Mouse (Mus musculus): ENCODE measurements around the gene Sirt4. TPM values are rescaled to one million over a fixed set of nuclear protein-coding genes. Genes with fewer than 3 reads are reported as not detected.

The Sirt4 gene
- polyA plus RNA-seq (2011; ENCODE audit: insufficient read depth, insufficient read length, low read depth, missing spikeins): 22.2 and 28.3 TPM in 2 replicates

- Histone ChIP-seq H3K27me3 (ENCODE audit: control insufficient read depth, insufficient read depth, low read length, poor library complexity, severe bottlenecking) (no peaks in the 10 kb centered on the region), H3K27ac (ENCODE audit: insufficient read depth, low read length) (peak within 1 kb of the TSS; percentile 88), H3K9ac (ENCODE audit: low read depth, poor library complexity, severe bottlenecking) (peak within 1 kb of the TSS; percentile 76), H3K36me3 (ENCODE audit: control insufficient read depth, insufficient read depth, low read length, poor library complexity, severe bottlenecking) (no peaks in the 10 kb centered on the region), H3K9me3 (replicated peaks; ENCODE audit: control insufficient read depth, insufficient read depth, low read length, poor library complexity, severe bottlenecking) (no peaks in the 10 kb centered on the region), H3K4me3 (ENCODE audit: low read depth, low read length) (peak within 1 kb of the TSS; percentile 94), H3K4me1 (ENCODE audit: control insufficient read depth, insufficient read depth, low read length) (no peaks in the 10 kb centered on the region)
- TF ChIP-seq CTCF (IDR thresholded peaks at IDR 0.05; ENCODE audit: low read depth, low read length) (no peak), EP300 (IDR thresholded peaks at IDR 0.05; ENCODE audit: insufficient read depth, low read depth, low read length) (0 out of 2 replicates have a peak, but pooled peaks have one; percentile 34), POLR2A (IDR thresholded peaks at IDR 0.05; ENCODE audit: insufficient read depth, low read length) (peak; percentile 73)
These were observed at the start of gene Sirt4 for GRCm38 (mm10) chr5:115483947-115484920. Sirt4 (minus strand) TSS chr5:115484725.

GRCm38 (mm10) chr5:115531671-115532270 is 47.2 kb upstream of the Sirt4 start:
- H3K4me3 ChIP-seq (ENCODE audit: low read depth, low read length): peak overlapping the region; percentile 6
- TF ChIP-seq CTCF (IDR thresholded peaks at IDR 0.05; ENCODE audit: low read depth, low read length) (no peak), POLR2A (IDR thresholded peaks at IDR 0.05; ENCODE audit: insufficient read depth, low read length) (no peak), EP300 (IDR thresholded peaks at IDR 0.05; ENCODE audit: insufficient read depth, low read depth, low read length) (no peak)
- H3K36me3 ChIP-seq (ENCODE audit: control insufficient read depth, insufficient read depth, low read length, poor library complexity, severe bottlenecking): no peaks in the 10 kb centered on the region
- no peaks in the 10 kb centered on the region for H3K27me3 ChIP-seq (ENCODE audit: control insufficient read depth, insufficient read depth, low read length, poor library complexity, severe bottlenecking)
- H3K9ac ChIP-seq (ENCODE audit: low read depth, poor library complexity, severe bottlenecking): 0 out of 2 replicates have a peak overlapping the region, but pooled peaks have one; percentile 12
- peaks cover 16% of the 10 kb centered on the region for H3K4me1 ChIP-seq (ENCODE audit: control insufficient read depth, insufficient read depth, low read length)
- no peaks in the 10 kb centered on the region for H3K9me3 ChIP-seq (replicated peaks; ENCODE audit: control insufficient read depth, insufficient read depth, low read length, poor library complexity, severe bottlenecking)
- peak overlapping the region; percentile 2; the same call in 1 of the 2 replicates for H3K27ac ChIP-seq (ENCODE audit: insufficient read depth, low read length)

- Histone ChIP-seq H3K4me1 (ENCODE audit: control insufficient read depth, insufficient read depth, low read length) (peaks cover 12% of the 10 kb centered on the region), H3K9ac (ENCODE audit: low read depth, poor library complexity, severe bottlenecking) (no peak overlapping the region)
These were observed 45.9 kb upstream of the Sirt4 start for GRCm38 (mm10) chr5:115530447-115530809.

GRCm38 (mm10) chr5:115529742-115530446 is 45.4 kb upstream of the Sirt4 start:
- Histone ChIP-seq H3K27ac (ENCODE audit: insufficient read depth, low read length) (no peak overlapping the region), H3K9ac (ENCODE audit: low read depth, poor library complexity, severe bottlenecking) (no peak overlapping the region)
- TF ChIP-seq CTCF (IDR thresholded peaks at IDR 0.05; ENCODE audit: low read depth, low read length): no peak
- TF ChIP-seq EP300 (IDR thresholded peaks at IDR 0.05; ENCODE audit: insufficient read depth, low read depth, low read length): no peak
- no peak for TF ChIP-seq POLR2A (IDR thresholded peaks at IDR 0.05; ENCODE audit: insufficient read depth, low read length)

More at GRCm38 (mm10) chr5:115530447-115530809, 45.9 kb upstream of the Sirt4 start:
- Histone ChIP-seq H3K27me3 (ENCODE audit: control insufficient read depth, insufficient read depth, low read length, poor library complexity, severe bottlenecking) (no peaks in the 10 kb centered on the region), H3K4me3 (ENCODE audit: low read depth, low read length) (no peak overlapping the region), H3K27ac (ENCODE audit: insufficient read depth, low read length) (no peak overlapping the region), H3K36me3 (ENCODE audit: control insufficient read depth, insufficient read depth, low read length, poor library complexity, severe bottlenecking) (no peaks in the 10 kb centered on the region), H3K9me3 (replicated peaks; ENCODE audit: control insufficient read depth, insufficient read depth, low read length, poor library complexity, severe bottlenecking) (no peaks in the 10 kb centered on the region)
- TF ChIP-seq EP300 (IDR thresholded peaks at IDR 0.05; ENCODE audit: insufficient read depth, low read depth, low read length): no peak
- no peak for TF ChIP-seq POLR2A (IDR thresholded peaks at IDR 0.05; ENCODE audit: insufficient read depth, low read length)
- TF ChIP-seq CTCF (IDR thresholded peaks at IDR 0.05; ENCODE audit: low read depth, low read length): no peak

GRCm38 (mm10) chr5:115529364-115529741 is 44.8 kb upstream of the Sirt4 start:
- Histone ChIP-seq H3K27me3 (ENCODE audit: control insufficient read depth, insufficient read depth, low read length, poor library complexity, severe bottlenecking) (no peaks in the 10 kb centered on the region), H3K27ac (ENCODE audit: insufficient read depth, low read length) (no peak overlapping the region), H3K9me3 (replicated peaks; ENCODE audit: control insufficient read depth, insufficient read depth, low read length, poor library complexity, severe bottlenecking) (no peaks in the 10 kb centered on the region), H3K36me3 (ENCODE audit: control insufficient read depth, insufficient read depth, low read length, poor library complexity, severe bottlenecking) (no peaks in the 10 kb centered on the region), H3K4me1 (ENCODE audit: control insufficient read depth, insufficient read depth, low read length) (peaks cover 8% of the 10 kb centered on the region), H3K4me3 (ENCODE audit: low read depth, low read length) (no peak overlapping the region), H3K9ac (ENCODE audit: low read depth, poor library complexity, severe bottlenecking) (no peak overlapping the region)
- TF ChIP-seq CTCF (IDR thresholded peaks at IDR 0.05; ENCODE audit: low read depth, low read length) (no peak), EP300 (IDR thresholded peaks at IDR 0.05; ENCODE audit: insufficient read depth, low read depth, low read length) (no peak), POLR2A (IDR thresholded peaks at IDR 0.05; ENCODE audit: insufficient read depth, low read length) (no peak)

More at GRCm38 (mm10) chr5:115529742-115530446, 45.4 kb upstream of the Sirt4 start:
- peaks cover 11% of the 10 kb centered on the region for H3K4me1 ChIP-seq (ENCODE audit: control insufficient read depth, insufficient read depth, low read length)
- H3K36me3 ChIP-seq (ENCODE audit: control insufficient read depth, insufficient read depth, low read length, poor library complexity, severe bottlenecking): no peaks in the 10 kb centered on the region
- no peaks in the 10 kb centered on the region for H3K27me3 ChIP-seq (ENCODE audit: control insufficient read depth, insufficient read depth, low read length, poor library complexity, severe bottlenecking)
- no peaks in the 10 kb centered on the region for H3K9me3 ChIP-seq (replicated peaks; ENCODE audit: control insufficient read depth, insufficient read depth, low read length, poor library complexity, severe bottlenecking)
- no peak overlapping the region for H3K4me3 ChIP-seq (ENCODE audit: low read depth, low read length)

All from ES-Bruce4 (cell line).